Mouse (Mus musculus): Measurements from ENCODE around the gene Dut. TPM values are rescaled to one million over a fixed set of nuclear protein-coding genes. Genes with fewer than 3 reads are reported as not detected.

The Dut gene
- total and polyA plus RNA-seq, 3 experiments, result 197 to 348 (median 232) TPM

DNA sequence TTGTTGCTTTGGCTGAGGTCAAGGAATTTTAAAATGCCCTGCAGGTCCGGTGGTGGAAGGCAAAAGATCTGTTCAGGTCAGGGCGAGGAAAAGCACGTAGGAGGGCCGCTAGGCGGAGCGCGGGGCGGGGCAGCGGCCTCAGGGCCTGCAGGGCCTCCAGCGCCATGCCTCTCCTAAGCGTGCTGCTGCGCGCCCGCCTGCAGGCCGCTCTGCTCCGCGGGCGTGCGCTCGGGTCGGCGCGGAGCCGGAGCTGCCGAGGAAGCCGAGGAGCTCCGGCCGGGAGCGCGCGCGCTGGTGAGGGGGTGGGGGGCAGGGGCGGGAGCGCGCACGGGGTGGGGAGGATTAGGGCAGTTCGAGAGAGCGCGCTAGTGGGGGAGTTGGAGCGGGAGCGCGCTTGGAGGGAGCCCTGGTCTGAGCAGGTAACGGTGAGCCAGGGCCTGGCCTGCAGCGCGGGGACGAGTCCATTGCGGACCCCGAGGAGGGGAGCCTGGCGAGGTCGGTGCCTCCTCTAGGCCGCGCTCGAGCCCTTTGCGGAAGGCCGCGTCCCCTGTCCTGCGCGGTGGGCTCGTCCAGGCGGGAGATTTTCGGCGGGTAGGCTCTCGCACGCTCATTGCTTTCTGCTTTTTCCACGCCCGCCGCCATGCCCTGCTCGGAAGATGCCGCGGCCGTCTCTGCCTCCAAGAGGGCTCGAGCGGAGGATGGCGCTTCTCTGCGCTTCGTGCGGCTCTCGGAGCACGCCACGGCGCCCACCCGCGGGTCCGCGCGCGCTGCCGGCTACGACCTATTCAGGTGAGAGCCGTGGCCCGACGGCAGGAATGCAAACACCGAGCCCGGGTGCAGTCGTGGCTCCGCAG, at the start of gene Dut (continued):
- TF ChIP-seq SMC3 (IDR thresholded peaks at IDR 0.05; ENCODE audit: low read depth, low read length), result no peak

DNA sequence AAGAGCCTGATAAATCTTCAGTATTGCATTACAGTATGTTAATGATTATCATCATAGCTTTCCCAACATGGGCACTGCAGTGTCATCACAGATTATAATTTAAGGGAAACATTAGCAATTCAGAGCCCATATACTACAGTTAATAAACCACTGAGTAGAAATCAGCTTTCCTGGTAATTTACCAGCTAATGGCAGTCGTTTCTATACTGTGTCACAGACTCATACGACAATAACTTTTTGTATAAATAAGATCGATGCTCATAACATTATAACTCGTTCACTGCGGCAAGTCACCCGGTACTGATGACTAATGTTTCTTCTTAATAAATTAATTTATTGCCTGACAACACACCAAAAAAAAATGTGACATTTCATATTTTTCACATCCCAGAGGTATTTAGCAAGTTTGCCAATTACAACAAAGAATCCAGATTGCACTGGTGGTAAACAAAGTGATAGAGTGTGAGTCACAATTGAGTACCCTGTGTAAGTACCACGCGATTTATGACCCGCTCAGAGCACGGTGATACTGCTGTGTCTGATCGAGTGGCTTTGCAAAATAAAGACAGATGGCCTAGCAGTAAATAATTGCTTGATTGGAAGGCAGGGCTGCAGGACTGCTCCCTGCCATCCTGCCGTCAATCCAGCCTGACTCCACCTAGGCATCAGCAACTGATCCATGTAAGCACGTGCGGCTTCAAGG, 37.9 kb upstream of the Dut start:
- Histone ChIP-seq H3K36me3 (replicated peaks in 1 of 2; ENCODE audit: control insufficient read depth in 1 of 2, insufficient read depth in 1 of 2, low read length in 1 of 2) (no peaks in the 10 kb centered on the region), H3K27ac (ENCODE audit: insufficient read depth, low read depth) (no peak overlapping the region), H3K79me2 (replicated peaks; ENCODE audit: control insufficient read depth, extremely low read depth, insufficient read depth, poor library complexity, severe bottlenecking) (no peaks in the 10 kb centered on the region), H3K4me2 (ENCODE audit: insufficient read depth, low read depth, poor library complexity, severe bottlenecking) (no peak overlapping the region), H3K9ac (ENCODE audit: insufficient read depth, low read depth) (no peak overlapping the region), H3K9me3 (replicated peaks; ENCODE audit: low read length) (no peaks in the 10 kb centered on the region), H3K27me3 (replicated peaks) (no peaks in the 10 kb centered on the region), H3K4me3 (replicated peaks in 1 of 3; ENCODE audit: low read depth in 2 of 3, low read length in 2 of 3, poor library complexity in 1 of 3) (no peak overlapping the region), H3K4me1 (ENCODE audit: control insufficient read depth in 1 of 2, insufficient read depth in 2 of 2) (no peaks in the 10 kb centered on the region)
- DNase-seq (ENCODE audit: extremely low read depth), result no peak
- dilution Hi-C loops (cut with MboI; ENCODE audit: extremely low pct_ligation_motif_present, extremely low pct_unique_long_range_greater_than_20kb, low sequenced_read_pairs), result no loop called here
- TF ChIP-seq RCOR1 (conservative IDR thresholded peaks at IDR 0.05; ENCODE audit: low read depth, low read length), result no peak
- no peak for TF ChIP-seq CHD1 (IDR thresholded peaks at IDR 0.05; ENCODE audit: low read depth, low read length)
- no peak for TF ChIP-seq CHD2 (IDR thresholded peaks at IDR 0.05; ENCODE audit: low read length)
- TF ChIP-seq JUND (conservative IDR thresholded peaks at IDR 0.05; ENCODE audit: low read depth, low read length), result no peak
- TF ChIP-seq CTCF (conservative IDR thresholded peaks at IDR 0.05 in 1 of 2, IDR thresholded peaks at IDR 0.05 in 1 of 2; ENCODE audit: low read depth in 2 of 2, low read length in 2 of 2), result no peak
- in situ Hi-C loops (cut with MboI; ENCODE audit: low pct_ligation_motif_present, low pct_unique_long_range_greater_than_20kb, low sequenced_read_pairs), result loop anchor here (25.0 kb wide), 1 partner anchor 1897 kb away; no protein-coding TSS in a partner anchor

DNA sequence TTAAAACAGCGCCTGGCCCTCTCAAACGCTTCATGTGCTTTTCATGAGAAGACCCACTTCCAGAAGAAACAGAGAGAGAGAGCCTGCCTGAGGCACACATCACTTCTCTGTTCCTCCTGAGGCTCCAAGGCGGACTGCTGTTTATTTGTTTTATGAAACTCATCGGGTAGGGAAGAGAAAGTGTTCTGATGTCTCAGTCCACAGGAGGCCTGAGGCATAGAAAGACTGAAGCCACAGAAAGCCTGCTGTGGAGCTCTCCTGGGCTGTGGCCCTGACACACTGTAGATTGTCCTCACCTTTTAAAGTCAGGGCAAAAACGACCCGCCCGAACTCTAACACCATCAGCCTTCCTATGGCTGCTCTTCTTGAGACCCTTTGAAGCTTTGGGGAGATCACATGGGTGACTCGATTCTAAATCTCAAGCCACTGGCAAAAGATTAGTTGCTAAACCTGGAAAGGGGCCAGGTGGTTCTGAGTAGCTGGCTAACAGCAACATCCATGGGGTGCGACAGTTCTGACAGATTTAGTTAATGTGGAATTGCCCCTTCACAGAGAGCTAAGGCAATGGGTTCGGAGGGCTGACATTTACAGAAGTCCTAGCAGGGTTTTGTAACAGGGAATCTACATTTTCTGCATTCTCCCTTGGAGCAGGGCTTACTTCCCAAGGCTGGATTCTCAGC, 35.0 kb upstream of the Dut start:
- H3K27me3 ChIP-seq (replicated peaks), result no peaks in the 10 kb centered on the region
- no peak overlapping the region for H3K4me3 ChIP-seq (replicated peaks in 1 of 3; ENCODE audit: low read depth in 2 of 3, low read length in 2 of 3, poor library complexity in 1 of 3)
- H3K79me2 ChIP-seq (replicated peaks; ENCODE audit: control insufficient read depth, extremely low read depth, insufficient read depth, poor library complexity, severe bottlenecking), result no peaks in the 10 kb centered on the region
- no peak overlapping the region for H3K9ac ChIP-seq (ENCODE audit: insufficient read depth, low read depth)
- in situ Hi-C loops (cut with MboI; ENCODE audit: low pct_ligation_motif_present, low pct_unique_long_range_greater_than_20kb, low sequenced_read_pairs), result loop anchor here (25.0 kb wide), 1 partner anchor 1900 kb away; no protein-coding TSS in a partner anchor
- dilution Hi-C loops (cut with MboI; ENCODE audit: extremely low pct_ligation_motif_present, extremely low pct_unique_long_range_greater_than_20kb, low sequenced_read_pairs), result no loop called here
- no peaks in the 10 kb centered on the region for H3K9me3 ChIP-seq (replicated peaks; ENCODE audit: low read length)
- DNase-seq (ENCODE audit: extremely low read depth), result no peak
- H3K27ac ChIP-seq (ENCODE audit: insufficient read depth, low read depth), result no peak overlapping the region
- H3K4me2 ChIP-seq (ENCODE audit: insufficient read depth, low read depth, poor library complexity, severe bottlenecking), result no peak overlapping the region
- no peak for TF ChIP-seq BHLHE40 (IDR thresholded peaks at IDR 0.05; ENCODE audit: low read depth, low read length)
- no peak for TF ChIP-seq SIN3A (IDR thresholded peaks at IDR 0.05; ENCODE audit: low read length)
- no peak for TF ChIP-seq ZC3H11A (IDR thresholded peaks at IDR 0.05; ENCODE audit: low read depth, low read length)
- no peak for TF ChIP-seq USF2 (conservative IDR thresholded peaks at IDR 0.05; ENCODE audit: low read depth, low read length)
- TF ChIP-seq CHD2 (IDR thresholded peaks at IDR 0.05; ENCODE audit: low read length), result no peak
- TF ChIP-seq RCOR1 (conservative IDR thresholded peaks at IDR 0.05; ENCODE audit: low read depth, low read length), result no peak
- no peak for TF ChIP-seq ELF1 (IDR thresholded peaks at IDR 0.05; ENCODE audit: low read depth, low read length)
- no peak for TF ChIP-seq EP300 (IDR thresholded peaks at IDR 0.05; ENCODE audit: low read length)
- TF ChIP-seq MAZ (IDR thresholded peaks at IDR 0.05; ENCODE audit: low read depth, low read length), result no peak
- TF ChIP-seq RAD21 (IDR thresholded peaks at IDR 0.05; ENCODE audit: low read depth, low read length), result no peak
- no peak for TF ChIP-seq POLR2AphosphoS2 (IDR thresholded peaks at IDR 0.05; ENCODE audit: low read depth, low read length)
- no peak for TF ChIP-seq MEF2A (IDR thresholded peaks at IDR 0.05; ENCODE audit: borderline replicate concordance, low read depth, low read length)
- TF ChIP-seq MYC (IDR thresholded peaks at IDR 0.05; ENCODE audit: low read depth, low read length), result no peak
- no peak for TF ChIP-seq CHD1 (IDR thresholded peaks at IDR 0.05; ENCODE audit: low read depth, low read length)
- no peak for TF ChIP-seq MAX (IDR thresholded peaks at IDR 0.05; ENCODE audit: low read length)
- TF ChIP-seq JUN (IDR thresholded peaks at IDR 0.05; ENCODE audit: insufficient read depth, low read depth, low read length), result no peak
- no peak for TF ChIP-seq HCFC1 (IDR thresholded peaks at IDR 0.05; ENCODE audit: low read depth, low read length)
- H3K36me3 ChIP-seq (replicated peaks in 1 of 2; ENCODE audit: control insufficient read depth in 1 of 2, insufficient read depth in 1 of 2, low read length in 1 of 2), result no peaks in the 10 kb centered on the region
- peaks cover 0 to 4% of the 10 kb centered on the region in 2 experiments; a peak in 1 of 4 replicates for H3K4me1 ChIP-seq (ENCODE audit: control insufficient read depth in 1 of 2, insufficient read depth in 2 of 2)

Data from CH12.LX (cell line).